Mouse (Mus musculus): ENCODE data around the gene Spata17.

DNA sequence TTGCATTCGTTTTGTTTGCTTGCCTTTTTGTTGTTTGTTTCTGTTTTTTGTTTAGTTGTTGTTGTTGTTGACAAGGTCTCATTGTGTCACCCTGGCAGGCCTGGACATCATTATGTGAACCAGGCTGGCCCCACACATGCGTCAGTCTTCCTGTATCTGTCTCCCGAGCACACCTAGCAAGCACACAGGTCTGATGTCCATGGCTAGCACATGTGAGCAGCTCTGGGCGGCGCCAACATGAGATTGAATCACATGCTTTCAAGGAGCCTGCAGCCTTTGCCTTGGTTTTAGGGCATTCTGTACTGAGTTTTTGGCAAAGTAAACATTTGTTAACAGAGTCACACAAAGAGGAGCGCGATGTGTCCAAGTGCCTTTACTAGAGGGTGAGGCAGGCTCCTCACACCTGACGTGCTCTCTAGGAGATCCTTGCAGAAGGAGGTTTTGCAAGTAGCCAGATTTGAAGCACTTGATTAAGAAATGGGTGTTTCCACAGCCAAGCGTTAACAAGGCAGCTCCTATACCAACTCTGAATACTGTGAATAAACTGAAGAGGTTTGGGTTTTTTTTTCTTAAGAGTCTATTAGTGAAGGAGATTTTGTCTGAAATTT lies 166.5 kb downstream of the Spata17 start:
- TF ChIP-seq CTCF (conservative IDR thresholded peaks at IDR 0.05; ENCODE audit: low read length), result no peak
- TF ChIP-seq NANOG (IDR thresholded peaks at IDR 0.05; ENCODE audit: borderline replicate concordance, low read length), result no peak
- no peak for TF ChIP-seq POU5F1 (IDR thresholded peaks at IDR 0.05; ENCODE audit: borderline replicate concordance, low read length)

Measured in E14TG2a.4 (cell line).